Mouse (Mus musculus) adrenal gland, postnatal 10 days (tissue): ENCODE measurements at regions not wholly inside any gene's neighbourhood (a gene's known extent, or its start where the extent isn't known, plus 50 kb on each side); places are given as distances from the start of the nearest gene placed in this dataset.

Experiments used
- DNase-seq: peaks from one replicate; pipeline ENCODE4 v3.0.0; 2021; ENCODE audit warnings: mixed read lengths

- DNase-seq: no peak
Observed at GRCm38 (mm10) chr2:138640654-138641053, 384.3 kb downstream of the Btbd3 start.

GRCm38 (mm10) chr2:138641335-138641734, 385.0 kb downstream of the Btbd3 start:
- DNase-seq: no peak

GRCm38 (mm10) chr2:138648616-138649015, 392.3 kb downstream of the Btbd3 start:
- no peak for DNase-seq

- DNase-seq: no peak
Observed at GRCm38 (mm10) chr2:138659376-138659775, 403.0 kb downstream of the Btbd3 start.

- no peak for DNase-seq
Observed at GRCm38 (mm10) chr2:138670307-138670706, 413.9 kb downstream of the Btbd3 start.

- no peak for DNase-seq
Observed at GRCm38 (mm10) chr2:138674801-138675200, 418.4 kb downstream of the Btbd3 start.

GRCm38 (mm10) chr2:138675229-138676065, 419.1 kb downstream of the Btbd3 start:
- no peak for DNase-seq

GRCm38 (mm10) chr2:138688140-138688871, 431.9 kb downstream of the Btbd3 start:
- DNase-seq: no peak

- DNase-seq: no peak
Observed at GRCm38 (mm10) chr2:138689497-138689896, 433.1 kb downstream of the Btbd3 start.

- no peak for DNase-seq
Observed at GRCm38 (mm10) chr2:138702783-138703182, 446.4 kb downstream of the Btbd3 start.

- DNase-seq: no peak
Observed at GRCm38 (mm10) chr2:138703943-138704541, 447.7 kb downstream of the Btbd3 start.

- DNase-seq: no peak
Observed at GRCm38 (mm10) chr2:138708763-138709162, 452.4 kb downstream of the Btbd3 start.

GRCm38 (mm10) chr2:138733846-138734245, 477.5 kb downstream of the Btbd3 start:
- no peak for DNase-seq

GRCm38 (mm10) chr2:138744806-138745205, 488.4 kb downstream of the Btbd3 start:
- no peak for DNase-seq

- DNase-seq: no peak
Observed at GRCm38 (mm10) chr2:138760439-138760963, 504.1 kb downstream of the Btbd3 start.

GRCm38 (mm10) chr2:138761400-138761799, 505.0 kb downstream of the Btbd3 start:
- DNase-seq: peak; percentile 4

- DNase-seq: no peak
Observed at GRCm38 (mm10) chr2:138766275-138766842, 510.0 kb downstream of the Btbd3 start.

GRCm38 (mm10) chr2:138783781-138784180, 527.4 kb downstream of the Btbd3 start:
- DNase-seq: no peak

GRCm38 (mm10) chr2:138792711-138793450, 536.5 kb downstream of the Btbd3 start:
- no peak for DNase-seq

- no peak for DNase-seq
Observed at GRCm38 (mm10) chr2:138806196-138806595, 549.8 kb downstream of the Btbd3 start.

GRCm38 (mm10) chr2:138809767-138810166, 553.4 kb downstream of the Btbd3 start:
- DNase-seq: no peak

- DNase-seq: no peak
Observed at GRCm38 (mm10) chr2:138820489-138820888, 564.1 kb downstream of the Btbd3 start.
